Mouse (Mus musculus): ENCODE measurements around the gene Emilin3. TPM values are rescaled to one million over a fixed set of nuclear protein-coding genes. Genes with fewer than 3 reads are reported as not detected.
A peak's percentile ranks its signal among the peaks of the same experiment; 100 is the strongest.

Emilin3 gene
- polyA plus RNA-seq, 1 experiment from 2014 or later, result 0.65 TPM

- no peak for DNase-seq (ENCODE audit: low spot score)
Observed at GRCm38 (mm10) chr2:160917313-160917712, 5.2 kb upstream of the Emilin3 start.

GRCm38 (mm10) chr2:160916714-160917113 is 4.6 kb upstream of the Emilin3 start:
- no peak for DNase-seq (ENCODE audit: low spot score)

- DNase-seq (ENCODE audit: low spot score), result no peak
Observed at GRCm38 (mm10) chr2:160915821-160916610, 3.9 kb upstream of the Emilin3 start.

- DNase-seq (ENCODE audit: low spot score), result no peak
Observed at GRCm38 (mm10) chr2:160914656-160915055, 2.5 kb upstream of the Emilin3 start.

GRCm38 (mm10) chr2:160911558-160912201 is 448 bp downstream of the Emilin3 start:
- no peak for DNase-seq (ENCODE audit: low spot score)

- DNase-seq (ENCODE audit: low spot score), result no peak
Observed at GRCm38 (mm10) chr2:160910633-160911032, 1.5 kb downstream of the Emilin3 start.

GRCm38 (mm10) chr2:160908607-160909006 is 3.5 kb downstream of the Emilin3 start:
- DNase-seq (ENCODE audit: low spot score), result no peak

- no peak for DNase-seq (ENCODE audit: low spot score)
Observed at GRCm38 (mm10) chr2:160906101-160906500, 6.0 kb downstream of the Emilin3 start.

- DNase-seq (ENCODE audit: low spot score), result no peak
Observed at GRCm38 (mm10) chr2:160905301-160905700, 6.8 kb downstream of the Emilin3 start.

- DNase-seq (ENCODE audit: low spot score), result no peak
Observed at GRCm38 (mm10) chr2:160901656-160902412, 10.3 kb downstream of the Emilin3 start.

- no peak for DNase-seq (ENCODE audit: low spot score)
Observed at GRCm38 (mm10) chr2:160891697-160892096, 20.4 kb downstream of the Emilin3 start.

- no peak for DNase-seq (ENCODE audit: low spot score)
Observed at GRCm38 (mm10) chr2:160891045-160891444, 21.1 kb downstream of the Emilin3 start.

- DNase-seq (ENCODE audit: low spot score), result peak; percentile 16
Observed at GRCm38 (mm10) chr2:160887859-160888258, 24.3 kb downstream of the Emilin3 start.

GRCm38 (mm10) chr2:160887284-160887683 is 24.8 kb downstream of the Emilin3 start:
- DNase-seq (ENCODE audit: low spot score), result peak; percentile 58

GRCm38 (mm10) chr2:160886221-160886620 is 25.9 kb downstream of the Emilin3 start:
- no peak for DNase-seq (ENCODE audit: low spot score)

GRCm38 (mm10) chr2:160884830-160885229 is 27.3 kb downstream of the Emilin3 start:
- DNase-seq (ENCODE audit: low spot score), result peak; percentile 66

GRCm38 (mm10) chr2:160883912-160884311 is 28.2 kb downstream of the Emilin3 start:
- DNase-seq (ENCODE audit: low spot score), result no peak

GRCm38 (mm10) chr2:160882436-160882835 is 29.7 kb downstream of the Emilin3 start:
- DNase-seq (ENCODE audit: low spot score), result no peak

- DNase-seq (ENCODE audit: low spot score), result no peak
Observed at GRCm38 (mm10) chr2:160881462-160882101, 30.5 kb downstream of the Emilin3 start.

GRCm38 (mm10) chr2:160880453-160881195 is 31.5 kb downstream of the Emilin3 start, which contains the start of gene Lpin3:
TSS of gene Lpin3 (plus strand) at chr2:160880670.
- DNase-seq (ENCODE audit: low spot score), result no peak

GRCm38 (mm10) chr2:160876115-160876514 is 36.0 kb downstream of the Emilin3 start:
- peak; percentile 34 for DNase-seq (ENCODE audit: low spot score)
